Mouse (Mus musculus) CH12.LX (cell line): Measurements from ENCODE around the gene Nudt5. TPM values are rescaled to one million over a fixed set of nuclear protein-coding genes. Genes with fewer than 3 reads are reported as not detected.

Source experiments
- DNase-seq: peaks from one replicate; pipeline ENCODE4 v3.0.0-alpha.2; 2013; ENCODE audit errors: extremely low read depth
- H3K27ac ChIP-seq: 2 replicates; pipeline ENCODE4 v1.5.1; 2012; ENCODE audit warnings: low read depth, mild to moderate bottlenecking, control low read depth, moderate library complexity; ENCODE audit not compliant: insufficient read depth
- H3K27me3 ChIP-seq: replicated peaks from 2 replicates; pipeline ENCODE3; 2012; ENCODE audit warnings: inconsistent platforms
- H3K36me3 ChIP-seq, 2 experiments: replicated peaks in 1 of 2; 2 replicates each; pipeline versions ENCODE3 to v1.6.1; 2012; ENCODE audit warnings: inconsistent platforms in 1 of 2, low read length in 1 of 2, mild to moderate bottlenecking in 1 of 2, mixed read lengths in 1 of 2, moderate library complexity in 1 of 2; ENCODE audit not compliant: control insufficient read depth in 1 of 2, insufficient read depth in 1 of 2
- H3K4me1 ChIP-seq, 2 experiments: 2 replicates each; pipeline ENCODE4 v1.6.1; 2012; ENCODE audit warnings: inconsistent platforms in 1 of 2, moderate library complexity in 1 of 2; ENCODE audit not compliant: insufficient read depth in 2 of 2, control insufficient read depth in 1 of 2
- H3K4me2 ChIP-seq: 2 replicates; pipeline ENCODE4 v1.6.1; 2012; ENCODE audit warnings: low read depth, mild to moderate bottlenecking, control low read depth; ENCODE audit not compliant: poor library complexity, insufficient read depth, severe bottlenecking
- H3K4me3 ChIP-seq, 3 experiments: fragments of 150-350 bp in 1 of 3; sonication (generic) in 1 of 3; replicated peaks in 1 of 3; 2 replicates each; pipeline versions ENCODE3 to v1.5.1; 2011 to 2012; ENCODE audit warnings: low read depth in 2 of 3, low read length in 2 of 3, mild to moderate bottlenecking in 2 of 3, moderate library complexity in 2 of 3, control low read depth in 1 of 3, improper control_type of control experiment in 1 of 3, inconsistent platforms in 1 of 3, mixed read lengths in 1 of 3; ENCODE audit not compliant: poor library complexity in 1 of 3
- H3K79me2 ChIP-seq: replicated peaks from 2 replicates; pipeline ENCODE4 v1.6.1; 2012; ENCODE audit warnings: mild to moderate bottlenecking, moderate library complexity; ENCODE audit not compliant: control insufficient read depth, poor library complexity, insufficient read depth, severe bottlenecking; ENCODE audit errors: extremely low read depth
- H3K9ac ChIP-seq: 2 replicates; pipeline ENCODE4 v1.6.1; 2012; ENCODE audit warnings: low read depth, mild to moderate bottlenecking, control low read depth, moderate library complexity; ENCODE audit not compliant: insufficient read depth
- H3K9me3 ChIP-seq: replicated peaks from 2 replicates; pipeline ENCODE3; 2012; ENCODE audit warnings: low read length, inconsistent platforms, mixed read lengths
- BHLHE40 ChIP-seq: IDR thresholded peaks from 2 replicates; pipeline ENCODE4 v1.6.1; 2011; ENCODE audit warnings: mild to moderate bottlenecking, low read depth, low read length, improper control_type of control experiment
- ETS1 ChIP-seq: conservative IDR thresholded peaks from 2 replicates; pipeline ENCODE4 v1.6.1; 2012; ENCODE audit warnings: low read depth, mild to moderate bottlenecking, inconsistent platforms, low read length, improper control_type of control experiment, moderate library complexity
- GABPA ChIP-seq: IDR thresholded peaks from 2 replicates; pipeline ENCODE4 v1.6.1; 2012; ENCODE audit warnings: low read depth, low read length, improper control_type of control experiment, inconsistent platforms; ENCODE audit not compliant: insufficient replicate concordance
- HCFC1 ChIP-seq: IDR thresholded peaks from 2 replicates; pipeline ENCODE4 v1.6.1; 2012; ENCODE audit warnings: low read depth, mild to moderate bottlenecking, inconsistent platforms, low read length, improper control_type of control experiment
- IRF4 ChIP-seq: IDR thresholded peaks from 2 replicates; pipeline ENCODE4 v1.6.1; 2014; ENCODE audit warnings: low read depth, mild to moderate bottlenecking, inconsistent platforms, low read length, improper control_type of control experiment
- JUN ChIP-seq: IDR thresholded peaks from 2 replicates; pipeline ENCODE4 v1.6.1; 2011; ENCODE audit warnings: low read depth, mild to moderate bottlenecking, low read length, improper control_type of control experiment, moderate library complexity; ENCODE audit not compliant: insufficient read depth
- JUND ChIP-seq: conservative IDR thresholded peaks from 2 replicates; pipeline ENCODE4 v1.6.1; 2011; ENCODE audit warnings: low read depth, low read length, improper control_type of control experiment
- MAZ ChIP-seq: IDR thresholded peaks from 2 replicates; pipeline ENCODE4 v1.6.1; 2012; ENCODE audit warnings: low read depth, mild to moderate bottlenecking, inconsistent platforms, low read length, improper control_type of control experiment, moderate library complexity
- MEF2A ChIP-seq: IDR thresholded peaks from 2 replicates; pipeline ENCODE4 v1.6.1; 2014; ENCODE audit warnings: low read depth, mild to moderate bottlenecking, inconsistent platforms, low read length, improper control_type of control experiment, borderline replicate concordance
- MXI1 ChIP-seq: IDR thresholded peaks from 2 replicates; pipeline ENCODE4 v1.6.1; 2011; ENCODE audit warnings: mild to moderate bottlenecking, low read depth, low read length, improper control_type of control experiment
- MYC ChIP-seq: IDR thresholded peaks from 2 replicates; pipeline ENCODE4 v1.6.1; 2011; ENCODE audit warnings: low read depth, mild to moderate bottlenecking, improper control_type of control experiment, low read length
- NRF1 ChIP-seq: IDR thresholded peaks from 2 replicates; pipeline ENCODE4 v1.6.1; 2014; ENCODE audit warnings: low read depth, mild to moderate bottlenecking, inconsistent platforms, low read length, improper control_type of control experiment, moderate library complexity
- PAX5 ChIP-seq: IDR thresholded peaks from 2 replicates; pipeline ENCODE4 v1.6.1; 2012; ENCODE audit warnings: low read length, inconsistent platforms, mixed read lengths
- POLR2AphosphoS2 ChIP-seq: IDR thresholded peaks from 2 replicates; pipeline ENCODE4 v1.6.1; 2011; ENCODE audit warnings: low read depth, low read length, improper control_type of control experiment
- RAD21 ChIP-seq: IDR thresholded peaks from 2 replicates; pipeline ENCODE4 v1.6.1; 2011; ENCODE audit warnings: low read depth, mild to moderate bottlenecking, low read length, improper control_type of control experiment, moderate library complexity
- RCOR1 ChIP-seq: conservative IDR thresholded peaks from 2 replicates; pipeline ENCODE4 v1.6.1; 2012; ENCODE audit warnings: low read depth, mild to moderate bottlenecking, inconsistent platforms, low read length, improper control_type of control experiment
- SIN3A ChIP-seq: IDR thresholded peaks from 2 replicates; pipeline ENCODE4 v1.6.1; 2012; ENCODE audit warnings: low read length, improper control_type of control experiment, inconsistent platforms
- USF1 ChIP-seq: IDR thresholded peaks from 2 replicates; pipeline ENCODE4 v1.6.1; 2014; ENCODE audit warnings: low read depth, mild to moderate bottlenecking, inconsistent platforms, low read length, improper control_type of control experiment
- USF2 ChIP-seq: conservative IDR thresholded peaks from 2 replicates; pipeline ENCODE4 v1.6.1; 2011; ENCODE audit warnings: low read depth, low read length, improper control_type of control experiment
- ZKSCAN1 ChIP-seq: IDR thresholded peaks from 2 replicates; pipeline ENCODE4 v1.6.1; 2012; ENCODE audit warnings: low read depth, inconsistent platforms, low read length, improper control_type of control experiment, borderline replicate concordance
- ZMIZ1 ChIP-seq: IDR thresholded peaks from 2 replicates; pipeline ENCODE4 v1.6.1; 2012; ENCODE audit warnings: low read depth, mild to moderate bottlenecking, inconsistent platforms, low read length, improper control_type of control experiment
- dilution Hi-C: fragments of 300-500 bp; cut with MboI; formaldehyde crosslinking; loops from 2 replicates; pipeline ENCODE4 v1.14.3; 2020; ENCODE audit warnings: low sequenced_read_pairs; ENCODE audit not compliant: extremely low pct_unique_long_range_greater_than_20kb, extremely low pct_ligation_motif_present
- in situ Hi-C: fragments of 300-500 bp; cut with MboI; formaldehyde crosslinking; loops from 3 replicates; pipeline ENCODE4 v1.14.3; 2019; ENCODE audit warnings: low sequenced_read_pairs, low pct_ligation_motif_present, low pct_unique_long_range_greater_than_20kb, mixed read lengths
- polyA plus RNA-seq: library from polyadenylated mRNA; unstranded; fragments of >175 nt; gene quantifications from 2 replicates; pipeline ENCODE4 v1.2.1, GENCODE M21; 2012; ENCODE audit warnings: low read depth; ENCODE audit not compliant: insufficient read length
- total RNA-seq, 2 experiments: library from RNA; depleted of rRNA; stranded (reverse); fragments of 300-350 nt in 1 of 2; fragments of >200 nt in 1 of 2; gene quantifications; 2 replicates each; pipeline ENCODE4 v1.2.3; 2012 to 2014

The Nudt5 gene
- total and polyA plus RNA-seq, 3 experiments, result 102 to 245 (median 128) TPM

GRCm38 (mm10) chr2:5877446-5877845 lies 32.6 kb downstream of the Nudt5 start:
- in situ Hi-C loops (no loop called here), dilution Hi-C loops (no loop called here)
- H3K4me3 ChIP-seq, result no peak overlapping the region
- no peak overlapping the region for H3K27ac ChIP-seq
- peaks cover 69 to 88% of the 10 kb centered on the region in 2 experiments for H3K36me3 ChIP-seq
- H3K79me2 ChIP-seq, result no peaks in the 10 kb centered on the region
- no peaks in the 10 kb centered on the region for H3K4me1 ChIP-seq
- no peak for TF ChIP-seq MEF2A
- no peak for TF ChIP-seq SIN3A
- TF ChIP-seq JUND, result no peak
- no peak for TF ChIP-seq GABPA
- no peak for TF ChIP-seq MXI1
- TF ChIP-seq ZKSCAN1, result no peak
- TF ChIP-seq JUN, result no peak
- no peak for TF ChIP-seq MAZ
- no peak for TF ChIP-seq USF1
- TF ChIP-seq USF2, result no peak
- no peak for TF ChIP-seq ETS1
- no peak for TF ChIP-seq RAD21
- TF ChIP-seq NRF1, result no peak
- TF ChIP-seq BHLHE40, result no peak
- TF ChIP-seq ZMIZ1, result no peak
- TF ChIP-seq, all 38 proteins: peak for 0
- Histone ChIP-seq H3K9ac (no peak overlapping the region), H3K4me2 (no peak overlapping the region), H3K9me3 (no peaks in the 10 kb centered on the region), H3K27me3 (no peaks in the 10 kb centered on the region)
- DNase-seq, result no peak

- Histone ChIP-seq H3K9ac (no peak overlapping the region), H3K4me1 (peaks cover 3 to 18% of the 10 kb centered on the region in 2 experiments; a peak in 2 of 4 replicates), H3K36me3 (peaks cover 51 to 77% of the 10 kb centered on the region in 2 experiments), H3K4me2 (no peak overlapping the region), H3K9me3 (no peaks in the 10 kb centered on the region), H3K27me3 (no peaks in the 10 kb centered on the region), H3K27ac (no peak overlapping the region), H3K79me2 (peaks cover 19% of the 10 kb centered on the region), H3K4me3 (no peak overlapping the region)
- DNase-seq, result no peak
- dilution Hi-C loops, result no loop called here
- no peak for TF ChIP-seq POLR2AphosphoS2
- TF ChIP-seq PAX5, result no peak
- TF ChIP-seq MAZ, result no peak
- TF ChIP-seq IRF4, result no peak
- no peak for TF ChIP-seq ZMIZ1
- no peak for TF ChIP-seq SIN3A
- no peak for TF ChIP-seq HCFC1
- TF ChIP-seq RCOR1, result no peak
- TF ChIP-seq MYC, result no peak
- in situ Hi-C loops, result no loop called here
Observed at GRCm38 (mm10) chr2:5888865-5889264, 44.0 kb downstream of the Nudt5 start.
